Mouse (Mus musculus): ENCODE results near the gene Satb2. TPM values are rescaled to one million over a fixed set of nuclear protein-coding genes. Genes with fewer than 3 reads are reported as not detected.

Gene Satb2
- polyA plus RNA-seq, 1 experiment from 2014 or later, result 0.07 TPM

GRCm38 (mm10) chr1:56871485-56871884 is 107.0 kb downstream of the Satb2 start:
- H3K9ac ChIP-seq, result no peak overlapping the region
- no peak for ATAC-seq (ENCODE audit: extremely low read depth, insufficient number of reproducible peaks, low FRiP score, low TSS enrichment)
- no peak overlapping the region for H3K4me3 ChIP-seq
- no peaks in the 10 kb centered on the region for H3K9me3 ChIP-seq
- H3K4me2 ChIP-seq, result no peak overlapping the region
- no peaks in the 10 kb centered on the region for H3K27me3 ChIP-seq (replicated peaks)
- H3K27ac ChIP-seq (replicated peaks), result no peak overlapping the region
- WGBS, result 84% methylated on average over 8 of the region's 8 CpGs
- H3K36me3 ChIP-seq, result no peaks in the 10 kb centered on the region
- peaks cover 3% of the 10 kb centered on the region for H3K4me1 ChIP-seq

GRCm38 (mm10) chr1:56865246-56865645 is 113.2 kb downstream of the Satb2 start:
- H3K4me1 ChIP-seq, result peaks cover 8% of the 10 kb centered on the region
- no peak overlapping the region for H3K9ac ChIP-seq
- H3K36me3 ChIP-seq, result no peaks in the 10 kb centered on the region
- H3K27me3 ChIP-seq (replicated peaks), result no peaks in the 10 kb centered on the region; the same call in 1 of the 2 replicates
- no peak overlapping the region for H3K27ac ChIP-seq (replicated peaks)
- no peak overlapping the region for H3K4me2 ChIP-seq
- H3K9me3 ChIP-seq, result no peaks in the 10 kb centered on the region
- ATAC-seq (ENCODE audit: extremely low read depth, insufficient number of reproducible peaks, low FRiP score, low TSS enrichment), result no peak
- 83% methylated on average over 1 of the region's 1 CpGs for WGBS
- H3K4me3 ChIP-seq, result no peak overlapping the region

GRCm38 (mm10) chr1:56862799-56863198 is 115.7 kb downstream of the Satb2 start:
- no peak overlapping the region for H3K9ac ChIP-seq
- WGBS, result 62% methylated on average over 4 of the region's 4 CpGs
- peaks cover 16% of the 10 kb centered on the region for H3K4me1 ChIP-seq
- H3K27ac ChIP-seq (replicated peaks), result no peak overlapping the region
- ATAC-seq (ENCODE audit: extremely low read depth, insufficient number of reproducible peaks, low FRiP score, low TSS enrichment), result no peak
- H3K4me3 ChIP-seq, result no peak overlapping the region
- H3K4me2 ChIP-seq, result no peak overlapping the region
- no peaks in the 10 kb centered on the region for H3K9me3 ChIP-seq
- H3K36me3 ChIP-seq, result no peaks in the 10 kb centered on the region
- no peaks in the 10 kb centered on the region; the same call in 1 of the 2 replicates for H3K27me3 ChIP-seq (replicated peaks)

GRCm38 (mm10) chr1:56857202-56857601 is 121.2 kb downstream of the Satb2 start:
- Histone ChIP-seq H3K36me3 (no peaks in the 10 kb centered on the region), H3K9ac (no peak overlapping the region), H3K4me1 (peaks cover 15% of the 10 kb centered on the region), H3K27me3 (replicated peaks) (no peaks in the 10 kb centered on the region), H3K4me3 (no peak overlapping the region), H3K27ac (replicated peaks) (peak overlapping the region; percentile 69; the same call in 1 of the 2 replicates), H3K9me3 (no peaks in the 10 kb centered on the region), H3K4me2 (peak overlapping the region; percentile 34)
- WGBS, result 38% methylated on average over 8 of the region's 8 CpGs
- ATAC-seq (ENCODE audit: extremely low read depth, insufficient number of reproducible peaks, low FRiP score, low TSS enrichment), result no peak; the same call in 1 of the 2 replicates

- H3K27ac ChIP-seq (replicated peaks), result no peak overlapping the region
- H3K9me3 ChIP-seq, result no peaks in the 10 kb centered on the region
- no peak overlapping the region for H3K4me2 ChIP-seq
- H3K9ac ChIP-seq, result no peak overlapping the region
- WGBS, result 81% methylated on average over 8 of the region's 8 CpGs
- no peak overlapping the region for H3K4me3 ChIP-seq
- no peaks in the 10 kb centered on the region for H3K4me1 ChIP-seq
- no peaks in the 10 kb centered on the region for H3K27me3 ChIP-seq (replicated peaks)
- H3K36me3 ChIP-seq, result no peaks in the 10 kb centered on the region
- ATAC-seq (ENCODE audit: extremely low read depth, insufficient number of reproducible peaks, low FRiP score, low TSS enrichment), result no peak
These were observed 128.0 kb downstream of the Satb2 start for GRCm38 (mm10) chr1:56850446-56850845.

- WGBS, result 87% methylated on average over 9 of the region's 9 CpGs
- Histone ChIP-seq H3K27ac (replicated peaks) (no peak overlapping the region), H3K4me1 (no peaks in the 10 kb centered on the region), H3K27me3 (replicated peaks) (no peaks in the 10 kb centered on the region), H3K9me3 (no peaks in the 10 kb centered on the region), H3K36me3 (no peaks in the 10 kb centered on the region), H3K4me2 (no peak overlapping the region), H3K9ac (no peak overlapping the region), H3K4me3 (no peak overlapping the region)
- ATAC-seq (ENCODE audit: extremely low read depth, insufficient number of reproducible peaks, low FRiP score, low TSS enrichment), result no peak
These were observed 132.1 kb downstream of the Satb2 start for GRCm38 (mm10) chr1:56846358-56846757.

- ATAC-seq (ENCODE audit: extremely low read depth, insufficient number of reproducible peaks, low FRiP score, low TSS enrichment), result no peak
- H3K4me3 ChIP-seq, result no peak overlapping the region
- no peaks in the 10 kb centered on the region for H3K9me3 ChIP-seq
- H3K27me3 ChIP-seq (replicated peaks), result no peaks in the 10 kb centered on the region
- WGBS, result 76% methylated on average over 8 of the region's 8 CpGs
- no peaks in the 10 kb centered on the region for H3K4me1 ChIP-seq
- no peak overlapping the region for H3K9ac ChIP-seq
- no peak overlapping the region for H3K4me2 ChIP-seq
- H3K36me3 ChIP-seq, result no peaks in the 10 kb centered on the region
- H3K27ac ChIP-seq (replicated peaks), result no peak overlapping the region
These were observed 132.8 kb downstream of the Satb2 start for GRCm38 (mm10) chr1:56845523-56846118.

- ATAC-seq (ENCODE audit: extremely low read depth, insufficient number of reproducible peaks, low FRiP score, low TSS enrichment), result no peak
- Histone ChIP-seq H3K4me3 (no peak overlapping the region), H3K9ac (no peak overlapping the region), H3K4me2 (no peak overlapping the region), H3K27ac (replicated peaks) (no peak overlapping the region), H3K9me3 (no peaks in the 10 kb centered on the region), H3K36me3 (no peaks in the 10 kb centered on the region), H3K27me3 (replicated peaks) (no peaks in the 10 kb centered on the region), H3K4me1 (no peaks in the 10 kb centered on the region)
- WGBS, result 13% methylated on average over 10 of the region's 10 CpGs
These were observed 133.7 kb downstream of the Satb2 start for GRCm38 (mm10) chr1:56844551-56845330.

- H3K9ac ChIP-seq, result no peak overlapping the region
- H3K4me2 ChIP-seq, result no peak overlapping the region
- H3K27me3 ChIP-seq (replicated peaks), result no peaks in the 10 kb centered on the region
- H3K4me1 ChIP-seq, result no peaks in the 10 kb centered on the region
- 22% methylated on average over 1 of the region's 1 CpGs for WGBS
- H3K4me3 ChIP-seq, result no peak overlapping the region
- H3K36me3 ChIP-seq, result no peaks in the 10 kb centered on the region
- no peaks in the 10 kb centered on the region for H3K9me3 ChIP-seq
- H3K27ac ChIP-seq (replicated peaks), result no peak overlapping the region
- no peak for ATAC-seq (ENCODE audit: extremely low read depth, insufficient number of reproducible peaks, low FRiP score, low TSS enrichment)
These were observed 139.5 kb downstream of the Satb2 start for GRCm38 (mm10) chr1:56838901-56839300.

- Histone ChIP-seq H3K9me3 (no peaks in the 10 kb centered on the region), H3K9ac (no peak overlapping the region), H3K27ac (replicated peaks) (no peak overlapping the region), H3K4me1 (no peaks in the 10 kb centered on the region), H3K36me3 (no peaks in the 10 kb centered on the region), H3K27me3 (replicated peaks) (no peaks in the 10 kb centered on the region), H3K4me3 (no peak overlapping the region), H3K4me2 (no peak overlapping the region)
- ATAC-seq (ENCODE audit: extremely low read depth, insufficient number of reproducible peaks, low FRiP score, low TSS enrichment), result no peak
- 82% methylated on average over 6 of the region's 6 CpGs for WGBS
These were observed 144.2 kb downstream of the Satb2 start for GRCm38 (mm10) chr1:56833984-56834900.

- Histone ChIP-seq H3K9ac (no peak overlapping the region), H3K4me3 (no peak overlapping the region), H3K27me3 (replicated peaks) (no peaks in the 10 kb centered on the region), H3K4me1 (no peaks in the 10 kb centered on the region), H3K36me3 (no peaks in the 10 kb centered on the region), H3K9me3 (no peaks in the 10 kb centered on the region), H3K4me2 (no peak overlapping the region), H3K27ac (replicated peaks) (no peak overlapping the region)
- no peak for ATAC-seq (ENCODE audit: extremely low read depth, insufficient number of reproducible peaks, low FRiP score, low TSS enrichment)
- WGBS, result 65% methylated on average over 6 of the region's 6 CpGs
These were observed 145.1 kb downstream of the Satb2 start for GRCm38 (mm10) chr1:56833307-56833706.
